Mouse (Mus musculus): ENCODE results near the gene Morc2a.
A peak's percentile ranks its signal among the peaks of the same experiment; 100 is the strongest.
"Not testable (repeated sequence)": the region's sequence is repeated elsewhere in the genome, so short reads cannot be mapped to it uniquely, and the experiment has no call there.

Gene Morc2a

GRCm38 (mm10) chr11:3648964-3649841 lies at the start of gene Morc2a:
Gene Morc2a, plus strand, starts transcription at chr11:3649191.
- peak; percentile 95 for DNase-seq (ENCODE audit: extremely low read depth, insufficient read length, low spot score)

- DNase-seq (ENCODE audit: extremely low read depth, insufficient read length, low spot score) = peak; percentile 46
These were observed 47.0 kb upstream of the Morc2a start for GRCm38 (mm10) chr11:3601966-3602365.

- DNase-seq (ENCODE audit: extremely low read depth, insufficient read length, low spot score) = peak; percentile 62
These were observed 46.3 kb upstream of the Morc2a start for GRCm38 (mm10) chr11:3602687-3603086.

- no peak for DNase-seq (ENCODE audit: extremely low read depth, insufficient read length, low spot score)
These were observed 42.5 kb upstream of the Morc2a start for GRCm38 (mm10) chr11:3606456-3606855.

GRCm38 (mm10) chr11:3615576-3615975 lies 33.4 kb upstream of the Morc2a start:
- no peak for DNase-seq (ENCODE audit: extremely low read depth, insufficient read length, low spot score)

GRCm38 (mm10) chr11:3622826-3623225 lies 26.2 kb upstream of the Morc2a start:
- DNase-seq (ENCODE audit: extremely low read depth, insufficient read length, low spot score) = peak; percentile 68

GRCm38 (mm10) chr11:3624391-3625027 lies 24.5 kb upstream of the Morc2a start:
- no peak for DNase-seq (ENCODE audit: extremely low read depth, insufficient read length, low spot score)

GRCm38 (mm10) chr11:3628999-3629491 lies 19.9 kb upstream of the Morc2a start:
- peak; percentile 10 for DNase-seq (ENCODE audit: extremely low read depth, insufficient read length, low spot score)

- not testable (repeated sequence) for DNase-seq (ENCODE audit: extremely low read depth, insufficient read length, low spot score)
These were observed 15.7 kb upstream of the Morc2a start for GRCm38 (mm10) chr11:3633269-3633668.

GRCm38 (mm10) chr11:3647688-3648087 lies 1.3 kb upstream of the Morc2a start:
- DNase-seq (ENCODE audit: extremely low read depth, insufficient read length, low spot score) = no peak

- no peak for DNase-seq (ENCODE audit: extremely low read depth, insufficient read length, low spot score)
These were observed 557 bp upstream of the Morc2a start for GRCm38 (mm10) chr11:3648305-3648963.

- no peak for DNase-seq (ENCODE audit: extremely low read depth, insufficient read length, low spot score)
These were observed 1.1 kb downstream of the Morc2a start for GRCm38 (mm10) chr11:3650141-3650540.

- DNase-seq (ENCODE audit: extremely low read depth, insufficient read length, low spot score) = no peak
These were observed 13.0 kb downstream of the Morc2a start for GRCm38 (mm10) chr11:3661964-3662363.

- DNase-seq (ENCODE audit: extremely low read depth, insufficient read length, low spot score) = no peak
These were observed 18.5 kb downstream of the Morc2a start for GRCm38 (mm10) chr11:3667506-3667905.

GRCm38 (mm10) chr11:3668768-3669167 lies 19.8 kb downstream of the Morc2a start:
- DNase-seq (ENCODE audit: extremely low read depth, insufficient read length, low spot score) = no peak

- DNase-seq (ENCODE audit: extremely low read depth, insufficient read length, low spot score) = peak; percentile 35
These were observed 20.9 kb downstream of the Morc2a start for GRCm38 (mm10) chr11:3669849-3670248.

GRCm38 (mm10) chr11:3671000-3671628 lies 22.1 kb downstream of the Morc2a start:
- DNase-seq (ENCODE audit: extremely low read depth, insufficient read length, low spot score) = no peak

- no peak for DNase-seq (ENCODE audit: extremely low read depth, insufficient read length, low spot score)
These were observed 25.6 kb downstream of the Morc2a start for GRCm38 (mm10) chr11:3674545-3674944.

GRCm38 (mm10) chr11:3676423-3676822 lies 27.4 kb downstream of the Morc2a start:
- no peak for DNase-seq (ENCODE audit: extremely low read depth, insufficient read length, low spot score)

- no peak for DNase-seq (ENCODE audit: extremely low read depth, insufficient read length, low spot score)
These were observed 28.2 kb downstream of the Morc2a start for GRCm38 (mm10) chr11:3677204-3677603.

GRCm38 (mm10) chr11:3679771-3680170 lies 30.8 kb downstream of the Morc2a start:
- no peak for DNase-seq (ENCODE audit: extremely low read depth, insufficient read length, low spot score)

All from 3134 (cell line).